Mouse (Mus musculus) ES-Bruce4 (cell line): Measurements from ENCODE around the gene Ndrg3.

ENCODE experiments used
- CTCF ChIP-seq: IDR thresholded peaks from one replicate; pipeline ENCODE4 v1.8.1; 2011; ENCODE audit warnings: low read depth, low read length
- POLR2A ChIP-seq: IDR thresholded peaks from one replicate; pipeline ENCODE4 v1.8.1; 2011; ENCODE audit warnings: low read length; ENCODE audit not compliant: insufficient read depth

GRCm38 (mm10) chr2:156963891-156964290, 28.0 kb downstream of the Ndrg3 start:
- TF ChIP-seq CTCF, result no peak
- no peak for TF ChIP-seq POLR2A
